Mouse (Mus musculus) embryonic stem cell, embryonic (primary cell): ENCODE data around the gene Arhgap24.

Experiments
- CTCF ChIA-PET, 4 experiments: fragments of 300-600 bp in 2 of 4; fragments of 350-600 bp in 2 of 4; sonication (Branson Sonifier 250); formaldehyde crosslinking; loops; one replicate each; lab custom pipeline; 2022; ENCODE audit warnings: inconsistent platforms in 2 of 4; lab: Charles Lee
- POLR2A ChIA-PET, 4 experiments: fragments of 300-600 bp in 2 of 4; fragments of 350-600 bp in 2 of 4; sonication (Branson Sonifier 250); formaldehyde crosslinking; loops; one replicate each; lab custom pipeline; 2022; ENCODE audit warnings: antibody characterized with exemption in 4 of 4, inconsistent platforms in 1 of 4; lab: Charles Lee

Arhgap24 gene

DNA sequence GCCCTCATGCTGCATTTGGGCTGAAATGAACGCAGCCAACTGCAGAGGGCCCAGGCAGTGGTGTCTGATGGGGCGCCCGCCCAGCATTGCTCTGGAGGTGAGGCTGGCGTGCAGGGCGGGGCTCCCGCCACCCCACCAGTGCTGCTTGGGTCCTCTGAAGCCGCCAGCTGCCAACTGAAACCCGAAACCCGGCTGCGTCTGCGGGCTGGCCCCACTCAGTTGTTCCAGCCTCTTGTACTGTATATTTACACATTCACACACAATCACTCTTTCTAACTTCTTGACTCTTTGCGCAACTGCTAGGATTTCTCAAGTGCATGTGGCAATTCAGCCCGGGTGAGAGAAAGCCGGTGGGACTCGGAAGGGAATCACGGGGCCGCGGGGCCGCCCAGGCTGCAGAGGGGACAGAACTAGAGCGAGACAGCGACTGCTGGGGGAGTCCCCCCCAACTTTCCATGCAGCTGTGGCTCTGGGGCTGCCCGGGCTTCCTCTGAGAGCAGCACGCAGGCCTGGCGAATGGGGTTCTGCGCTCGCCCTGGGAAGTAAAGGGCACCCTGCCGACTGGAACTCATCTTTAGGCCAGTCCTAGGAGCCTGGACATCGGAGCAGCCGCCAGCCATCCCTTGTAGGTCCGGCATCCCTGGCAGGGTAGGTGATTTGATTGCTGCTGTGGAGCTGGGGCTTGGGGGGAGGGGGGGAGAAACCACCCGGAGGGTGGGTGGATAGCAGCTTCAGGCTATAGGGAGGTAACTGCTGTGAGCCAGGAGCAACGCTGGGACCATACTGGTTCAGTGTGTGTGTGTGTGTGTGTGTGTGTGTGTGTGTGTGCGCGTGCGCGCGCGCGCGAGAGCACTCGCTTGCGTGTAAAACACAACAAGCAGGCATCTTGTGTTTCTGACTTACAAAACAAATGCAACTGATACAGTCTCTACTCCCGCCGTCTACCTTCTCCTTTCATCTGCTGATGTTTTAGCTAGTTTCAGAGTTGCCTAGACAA lies at the start of gene Arhgap24:
Gene Arhgap24, plus strand, starts transcription at position 177 of the 997 bp plus-strand sequence.
- CTCF ChIA-PET = interaction anchor here in 2 of 4 experiments (0.6 kb wide), 2 partner anchors 10 to 179 kb away, joined by 3 read pairs; no protein-coding TSS in a partner anchor
- POLR2A ChIA-PET = interaction anchor here in 3 of 4 experiments (0.6 to 0.9 kb wide), 4 partner anchors 16 to 935 kb away, joined by 3 to 5 read pairs (median 4); no protein-coding TSS in a partner anchor

DNA sequence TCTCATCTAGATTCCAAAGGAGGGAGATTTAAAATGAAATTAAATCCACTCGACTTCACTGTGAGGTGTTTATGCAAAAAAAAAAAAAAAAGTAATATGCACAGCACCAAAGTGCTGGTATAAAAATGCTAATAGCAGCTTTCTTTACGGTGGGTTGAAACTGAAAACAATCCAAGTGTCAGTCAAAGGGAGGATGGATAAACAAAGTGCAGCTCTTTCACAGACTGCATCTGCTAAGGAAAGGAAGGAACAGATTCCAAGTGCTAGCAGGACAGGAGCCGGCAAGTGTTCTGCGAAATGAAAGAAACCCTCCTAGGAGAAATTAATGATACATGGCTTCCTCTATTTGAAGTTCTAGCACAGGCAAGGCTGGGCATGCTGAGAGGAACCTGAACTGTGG lies 47.0 kb upstream of the Arhgap24 start:
- POLR2A ChIA-PET = interaction anchor here in 1 of 4 experiments (0.8 kb wide), 1 partner anchor 320 kb away, joined by 5 read pairs; no protein-coding TSS in a partner anchor
- CTCF ChIA-PET = no interaction called here

DNA sequence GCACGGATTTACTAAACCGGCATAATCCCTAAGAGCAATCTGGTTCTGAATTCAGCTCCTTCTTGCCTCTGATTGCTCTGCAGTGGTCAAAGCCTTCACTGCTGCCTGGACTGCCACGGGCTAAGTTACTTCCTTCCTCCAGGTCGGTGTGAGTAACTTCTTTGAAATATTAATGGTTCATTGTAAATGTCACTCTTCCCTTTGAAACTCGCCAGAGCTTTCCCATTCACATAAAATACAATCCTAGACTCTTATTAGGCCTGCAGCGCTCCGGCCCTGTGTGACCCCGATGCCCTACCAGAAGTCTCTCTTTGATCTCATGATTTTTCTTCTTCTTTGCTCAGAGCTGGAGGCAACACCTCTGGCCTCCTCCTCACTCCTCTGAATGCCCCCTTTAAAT lies 44.6 kb upstream of the Arhgap24 start:
- CTCF ChIA-PET = interaction anchor here in 1 of 4 experiments (0.6 kb wide), 1 partner anchor 363 kb away, joined by 3 read pairs; no protein-coding TSS in a partner anchor

DNA sequence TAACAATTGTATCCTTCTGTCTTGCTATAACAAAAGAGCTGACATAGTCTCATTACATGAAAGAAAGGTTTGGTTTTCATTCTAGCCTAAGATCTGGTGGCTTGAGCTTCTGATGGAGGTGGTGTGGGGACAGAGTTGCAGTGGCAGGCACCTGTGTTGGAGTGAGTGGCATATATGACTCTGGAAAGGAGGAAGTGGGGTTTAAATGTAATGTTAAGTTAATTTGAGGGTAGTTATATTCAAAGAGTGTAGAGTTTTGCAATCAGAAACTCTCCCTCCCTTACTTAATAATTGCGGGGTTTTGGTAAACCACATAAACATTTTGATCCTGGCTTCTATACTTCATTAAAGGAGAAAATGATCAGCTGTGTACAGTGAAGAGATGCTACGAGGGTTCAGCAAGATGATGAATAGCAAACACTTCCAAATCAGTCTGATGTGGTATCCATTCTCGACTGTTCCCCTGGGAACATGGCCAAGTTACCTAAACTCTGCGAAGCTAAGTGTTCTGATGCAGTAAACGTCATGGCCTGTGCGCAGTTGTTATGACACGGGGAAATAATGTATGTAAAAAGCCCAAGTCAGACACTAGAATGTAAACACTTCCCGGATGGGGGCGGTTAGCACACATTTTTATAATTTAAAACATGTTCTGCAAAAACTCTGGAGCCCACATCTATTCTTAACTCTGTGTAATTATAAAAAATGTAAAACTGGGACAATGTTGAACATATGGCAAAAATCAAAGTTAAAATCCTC lies 41.9 kb upstream of the Arhgap24 start:
- POLR2A ChIA-PET = no interaction called here
- CTCF ChIA-PET = no interaction called here

More for the DNA sequence above, 44.6 kb upstream of the Arhgap24 start:
- POLR2A ChIA-PET = no interaction called here

DNA sequence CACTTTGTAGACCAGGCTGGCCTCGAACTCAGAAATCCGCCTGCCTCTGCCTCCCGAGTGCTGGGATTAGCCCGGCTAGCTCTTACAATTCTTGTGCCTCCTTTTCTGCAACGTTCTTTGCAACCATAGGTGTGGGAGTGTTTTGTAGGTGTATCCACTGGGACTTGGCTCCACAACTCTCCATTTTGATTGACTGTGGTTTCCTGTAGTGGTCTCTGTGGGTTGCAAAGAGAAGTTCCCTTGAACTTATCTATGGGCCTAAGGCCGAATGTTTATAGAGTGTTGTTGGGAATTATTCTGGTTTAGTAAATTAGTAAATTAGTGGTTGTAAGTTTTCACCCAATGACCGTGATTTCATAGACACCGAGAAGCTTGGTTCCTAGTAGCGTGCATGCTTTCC lies 33.8 kb upstream of the Arhgap24 start:
- ChIA-PET POLR2A (no interaction called here), CTCF (interaction anchor here in 1 of 4 experiments (0.6 kb wide), 1 partner anchor 877 kb away, joined by 6 read pairs; no protein-coding TSS in a partner anchor)

DNA sequence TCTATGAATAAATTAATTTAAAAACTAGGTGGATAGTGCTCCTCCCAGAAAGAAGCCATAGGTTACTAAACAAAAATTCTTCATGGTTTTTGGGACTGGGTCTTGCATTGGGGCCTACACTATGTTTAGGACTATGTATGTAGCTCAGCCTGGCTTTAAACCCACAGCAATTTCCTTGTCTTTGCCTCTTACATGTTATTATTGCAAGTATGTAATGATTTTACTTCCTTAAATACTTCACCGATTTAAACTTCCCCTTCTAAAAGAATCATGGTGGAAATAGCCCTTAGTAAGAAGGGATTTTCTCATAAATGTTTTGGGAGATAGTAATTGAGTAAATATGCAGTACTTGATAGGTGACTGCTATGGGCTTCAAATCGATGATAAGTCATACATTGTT lies 30.3 kb upstream of the Arhgap24 start:
- CTCF ChIA-PET = no interaction called here
- POLR2A ChIA-PET = no interaction called here

DNA sequence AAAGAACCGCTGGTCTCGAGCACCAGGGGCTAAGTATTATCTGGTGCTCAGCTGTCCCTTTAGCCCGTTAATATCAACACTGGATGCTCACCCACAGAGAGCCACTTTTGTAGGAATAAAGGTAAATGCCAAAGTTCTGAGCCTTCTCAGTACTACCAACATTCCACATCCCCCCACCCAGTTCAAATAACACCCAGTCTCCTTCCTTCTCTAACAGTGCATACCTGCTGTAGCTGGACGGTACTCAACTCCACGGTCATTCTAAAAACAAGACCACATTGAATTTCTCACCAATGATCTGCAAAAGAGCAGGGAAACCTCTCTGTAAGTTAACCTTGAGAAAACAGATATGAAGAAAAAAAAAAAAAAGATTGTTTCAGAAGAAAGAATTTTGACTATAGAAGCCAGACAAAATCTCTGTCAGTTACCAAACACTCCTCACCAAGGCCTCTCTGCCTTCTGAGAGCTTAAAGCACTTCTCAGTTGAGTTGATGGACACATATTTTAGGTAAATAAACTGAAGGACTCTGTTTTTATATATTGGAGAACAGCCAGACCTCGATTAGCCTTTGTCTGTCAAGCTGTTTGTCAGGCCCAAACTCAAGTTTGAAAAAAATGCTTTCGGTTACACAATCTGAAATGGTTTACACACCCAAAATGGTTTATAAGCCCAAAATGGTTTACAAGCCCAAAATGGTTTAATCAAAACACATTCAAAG lies 29.0 kb upstream of the Arhgap24 start:
- ChIA-PET CTCF (no interaction called here), POLR2A (no interaction called here)

DNA sequence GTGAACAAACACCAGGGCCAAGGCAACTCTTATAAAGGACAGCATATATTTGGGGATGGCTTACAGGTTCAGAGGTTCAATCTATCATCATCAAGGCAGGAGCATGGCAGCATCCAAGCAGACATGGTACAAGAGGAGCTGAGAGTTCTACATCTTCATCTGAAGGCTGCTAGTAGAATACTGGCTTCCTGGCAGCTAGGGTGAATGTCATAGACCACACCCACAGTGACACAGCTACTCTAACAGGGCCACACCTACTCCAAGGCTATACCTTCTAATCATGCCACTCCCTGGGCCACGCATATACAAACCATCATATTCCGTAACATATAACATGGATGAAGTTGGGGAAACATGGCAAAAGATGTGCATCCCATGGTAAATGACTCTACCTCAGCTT lies 27.9 kb upstream of the Arhgap24 start:
- ChIA-PET POLR2A (no interaction called here), CTCF (no interaction called here)

DNA sequence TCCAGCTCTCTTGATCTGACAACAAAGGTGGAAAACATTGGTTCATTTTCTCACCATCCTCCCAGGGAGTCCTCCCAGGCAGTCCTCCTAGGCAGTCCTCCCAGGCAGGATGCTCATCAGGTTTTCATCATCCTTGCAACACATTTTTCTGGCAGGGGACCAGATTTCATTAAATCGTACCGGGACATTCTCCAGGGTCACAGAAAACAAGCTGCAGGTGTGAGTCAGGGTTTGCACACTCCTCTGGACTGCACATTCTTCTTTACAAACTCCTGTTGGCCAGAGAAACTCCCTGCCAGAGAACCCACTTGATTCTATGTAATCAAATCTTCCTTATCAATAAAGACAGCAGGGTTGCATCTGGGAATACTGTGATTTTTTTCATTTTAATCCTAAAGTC lies 25.9 kb upstream of the Arhgap24 start:
- POLR2A ChIA-PET = no interaction called here
- CTCF ChIA-PET = no interaction called here

DNA sequence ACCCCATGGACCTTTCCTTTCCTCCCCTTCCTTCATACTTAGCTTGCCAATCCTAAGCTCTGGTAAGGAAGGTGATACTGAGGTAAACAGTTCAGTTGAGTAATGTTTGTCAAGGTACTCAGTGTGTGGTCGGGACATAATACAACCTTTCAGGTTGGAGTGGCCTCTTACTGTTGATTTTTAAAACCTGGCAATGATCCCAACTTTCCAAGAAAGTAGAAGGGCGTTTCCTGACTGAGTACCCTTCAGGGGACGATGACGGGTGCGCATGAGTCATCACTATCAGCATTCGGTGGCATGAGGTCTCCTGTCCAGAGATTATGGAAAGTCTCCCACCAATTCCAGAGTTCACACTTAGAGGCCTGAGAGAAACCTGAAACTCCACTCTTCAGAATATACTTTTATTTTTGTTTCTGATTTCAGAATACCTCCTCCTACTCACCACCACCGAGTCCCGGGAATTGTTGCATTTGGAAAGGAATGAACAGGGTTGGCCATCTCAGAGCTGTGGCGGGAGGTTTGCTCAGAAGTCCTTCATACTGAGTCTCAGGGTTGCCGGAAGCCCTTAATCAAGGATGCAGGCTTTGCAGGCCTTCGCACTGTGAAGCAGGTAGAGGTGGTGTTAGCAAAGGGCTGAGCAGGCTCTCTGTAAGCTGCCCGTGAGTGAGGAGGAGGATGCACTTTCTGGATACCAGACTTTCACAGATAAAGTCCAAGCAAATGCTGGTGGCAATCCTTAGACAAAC lies 20.6 kb upstream of the Arhgap24 start:
- ChIA-PET POLR2A (no interaction called here), CTCF (no interaction called here)

DNA sequence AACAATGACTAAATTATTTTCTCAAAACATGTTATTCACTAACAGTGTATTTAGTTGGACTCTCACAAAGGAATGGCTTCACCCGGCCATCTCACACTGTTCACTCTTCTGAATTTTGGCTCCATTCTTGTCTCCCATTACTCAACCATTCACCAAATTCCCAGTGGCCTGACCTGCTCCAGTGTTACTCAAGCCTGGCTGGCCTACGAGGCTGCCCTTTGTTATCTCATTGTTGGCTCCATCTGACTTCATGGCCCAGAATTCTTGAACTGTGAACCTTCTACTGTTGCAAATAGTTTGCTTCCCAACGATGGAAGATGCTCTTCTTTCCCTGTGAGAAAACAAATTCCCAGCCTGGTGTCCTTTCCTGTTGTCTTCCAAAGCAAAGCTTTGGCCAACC lies 18.2 kb upstream of the Arhgap24 start:
- ChIA-PET CTCF (no interaction called here), POLR2A (no interaction called here)

DNA sequence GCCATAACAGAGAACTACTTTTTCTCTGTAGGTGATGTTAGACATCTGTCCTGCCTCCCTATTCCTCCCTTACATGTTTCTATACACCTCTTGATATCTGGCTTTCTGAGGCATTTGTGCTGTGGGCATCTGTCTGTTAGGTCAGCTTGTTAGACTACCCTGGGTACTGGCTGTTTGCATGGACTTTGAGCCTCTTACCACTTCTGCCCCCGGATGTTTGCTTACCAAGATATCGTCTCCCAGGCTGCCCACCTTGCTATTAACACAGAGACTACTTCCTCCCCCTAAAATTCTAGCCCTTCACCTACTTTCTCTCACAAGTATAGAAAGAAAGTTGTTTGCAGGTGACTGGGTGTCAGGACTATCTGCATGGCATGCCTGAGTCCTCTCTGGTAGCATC lies 15.8 kb upstream of the Arhgap24 start:
- POLR2A ChIA-PET = no interaction called here
- CTCF ChIA-PET = no interaction called here

DNA sequence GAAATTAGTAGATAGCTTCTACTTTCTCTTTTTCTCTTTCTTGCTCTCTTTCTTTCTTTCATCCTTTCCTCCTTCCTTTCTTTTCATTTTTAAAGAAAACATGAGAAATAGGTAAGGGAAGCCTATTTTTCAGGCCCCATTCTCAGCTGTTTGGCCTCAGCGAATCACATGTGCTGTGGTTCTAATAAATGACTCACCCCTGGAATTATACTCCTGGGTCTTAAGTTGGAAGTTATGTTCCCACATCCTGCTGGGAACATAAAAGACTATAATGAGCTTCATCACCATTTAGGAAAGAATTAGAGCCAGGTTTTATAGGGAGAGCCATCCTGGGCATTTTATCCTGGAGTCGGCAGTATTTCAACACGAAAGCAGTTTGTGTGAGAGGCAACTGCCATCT lies 12.9 kb upstream of the Arhgap24 start:
- ChIA-PET CTCF (no interaction called here), POLR2A (no interaction called here)

DNA sequence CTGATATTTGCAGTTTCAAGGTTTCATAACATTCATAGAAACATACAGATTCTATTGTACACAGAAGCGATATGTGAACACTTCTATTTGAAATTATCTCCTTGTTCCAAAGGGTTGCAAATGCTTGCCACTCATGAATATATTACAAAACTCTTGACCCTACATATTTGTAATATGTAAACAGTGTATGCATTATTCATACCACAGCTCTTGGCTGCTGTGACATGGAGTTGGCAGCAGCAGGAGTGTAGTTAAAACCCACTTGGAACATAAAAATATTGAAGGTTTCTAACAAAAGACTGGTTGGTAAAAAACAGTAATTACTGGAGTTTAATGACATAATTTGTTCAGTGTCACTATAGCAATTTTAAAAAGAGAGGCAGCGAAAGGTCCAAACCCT lies 10.9 kb upstream of the Arhgap24 start:
- POLR2A ChIA-PET = no interaction called here
- CTCF ChIA-PET = no interaction called here

DNA sequence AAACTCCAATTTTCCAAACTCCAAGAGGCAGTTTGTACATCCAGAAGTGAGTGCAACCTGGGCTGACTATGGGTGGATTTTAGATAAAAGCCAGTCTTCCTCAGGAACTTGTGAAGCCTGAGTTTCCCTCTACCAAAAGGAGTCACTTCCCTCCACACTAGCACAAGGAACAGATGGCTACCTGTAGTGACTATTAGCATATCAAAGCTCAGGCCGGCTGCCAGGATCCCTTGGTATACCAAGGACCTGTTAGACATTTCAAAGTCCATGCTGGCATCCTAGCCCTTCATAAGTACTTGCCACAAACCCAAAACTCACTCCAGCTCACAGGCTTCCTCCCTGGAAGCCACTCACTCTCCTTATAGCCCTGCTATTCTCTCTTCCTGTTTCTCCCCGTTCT lies 3.1 kb upstream of the Arhgap24 start:
- ChIA-PET CTCF (interaction anchor here in 1 of 4 experiments (0.6 to 1.1 kb wide), 2 partner anchors 328 to 846 kb away, joined by 3 to 6 read pairs; no protein-coding TSS in a partner anchor), POLR2A (interaction anchor here in 1 of 4 experiments (0.6 kb wide), 1 partner anchor 321 kb away, joined by 3 read pairs; no protein-coding TSS in a partner anchor)

DNA sequence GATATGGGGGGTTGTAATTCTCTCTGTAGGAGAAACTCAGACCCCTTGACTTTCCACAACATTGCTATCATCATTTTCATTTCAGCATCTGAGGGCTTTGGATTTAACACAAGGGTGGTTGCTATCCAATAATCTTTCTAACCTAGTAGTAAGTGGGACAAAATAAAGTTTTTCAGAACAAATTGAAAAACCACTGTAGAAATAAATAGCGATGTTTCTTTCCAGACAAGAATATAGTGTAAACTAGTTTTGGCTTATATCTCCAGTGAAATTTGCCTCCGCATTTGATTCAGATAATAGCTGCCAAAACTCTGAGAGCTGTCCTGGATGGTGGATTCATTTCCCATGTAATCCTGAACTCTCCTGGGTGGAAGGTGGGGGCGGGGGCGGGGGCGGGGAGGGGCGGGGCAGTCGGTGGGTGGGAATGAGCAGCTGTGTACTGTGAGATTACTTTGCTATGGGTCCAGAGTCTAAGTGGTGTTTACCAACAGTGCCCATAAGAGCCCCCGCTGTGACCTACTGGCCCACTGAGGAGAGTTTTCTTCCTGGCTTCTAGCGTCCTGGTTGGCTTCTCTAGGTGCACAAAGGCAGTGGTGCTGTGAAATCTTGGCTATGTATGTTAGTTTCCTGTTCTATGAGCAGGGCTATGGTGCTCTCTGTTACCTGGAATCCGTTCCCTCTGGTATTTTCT lies 2.2 kb downstream of the Arhgap24 start:
- CTCF ChIA-PET = no interaction called here
- POLR2A ChIA-PET = no interaction called here

DNA sequence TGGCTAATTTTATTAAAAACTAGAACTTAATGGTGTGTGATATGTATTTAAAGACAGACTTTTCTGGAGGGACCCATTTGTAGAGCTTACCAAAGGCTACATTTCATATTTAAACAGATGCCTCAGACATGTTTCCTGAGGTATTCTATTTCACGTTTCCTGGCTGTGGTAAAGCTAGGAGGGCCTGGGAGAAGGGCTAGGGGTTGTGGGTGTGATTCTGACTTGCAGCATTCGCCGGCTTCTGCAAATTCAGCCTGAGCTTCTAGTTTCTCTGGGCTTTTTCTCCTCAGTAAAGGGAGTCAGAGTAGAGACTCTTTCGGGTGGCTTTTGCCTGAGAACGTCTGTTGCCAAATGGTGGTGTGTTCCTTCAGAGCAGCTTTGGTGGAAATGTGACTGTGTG lies 10.4 kb downstream of the Arhgap24 start:
- ChIA-PET POLR2A (no interaction called here), CTCF (interaction anchor here in 1 of 4 experiments (0.7 kb wide), 1 partner anchor 10 kb away, joined by 3 read pairs; no protein-coding TSS in a partner anchor)

DNA sequence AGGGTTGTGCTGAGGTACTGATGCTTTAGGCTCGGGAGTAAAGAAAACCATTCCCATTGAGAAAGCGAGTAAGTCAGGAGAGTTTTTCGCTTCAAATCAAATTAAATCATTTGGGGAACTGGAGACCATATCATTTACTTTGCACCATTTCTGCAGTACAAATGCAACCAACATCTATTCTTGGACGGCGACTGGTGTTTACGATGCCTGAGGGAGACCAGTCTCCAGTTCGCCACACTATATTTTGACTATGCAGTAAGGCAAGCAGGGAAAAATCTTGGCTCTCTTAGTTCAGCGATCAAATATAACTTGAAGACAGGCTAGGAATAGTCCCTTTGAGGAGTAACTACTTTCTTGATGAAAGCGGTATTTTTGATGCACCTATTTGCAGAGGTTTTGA lies 11.0 kb downstream of the Arhgap24 start:
- CTCF ChIA-PET = no interaction called here
- POLR2A ChIA-PET = no interaction called here
